Mouse (Mus musculus): ENCODE results near the gene Zfp777. TPM values are rescaled to one million over a fixed set of nuclear protein-coding genes. Genes with fewer than 3 reads are reported as not detected.

The Zfp777 gene
- polyA plus RNA-seq, 1 experiment from 2014 or later = 10.5 TPM

DNA sequence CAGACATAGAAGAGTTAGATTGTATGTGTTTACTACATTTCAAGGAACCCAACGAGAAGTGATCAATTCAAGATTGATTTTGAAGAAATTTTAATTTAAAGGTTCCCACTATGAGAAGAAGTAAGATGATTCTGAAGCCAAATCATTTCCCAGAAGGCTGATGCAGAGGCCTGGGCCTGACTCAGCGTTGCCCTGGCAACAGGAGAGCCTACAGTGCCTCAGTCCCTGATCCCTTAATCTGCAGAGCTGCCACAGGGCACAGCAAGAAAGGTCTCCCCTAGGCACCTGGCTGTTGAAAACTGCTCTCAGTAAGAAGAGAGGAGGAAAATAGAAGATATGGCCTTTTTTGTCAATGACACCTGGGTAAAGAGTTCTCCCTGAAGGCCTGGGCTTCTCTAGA is 28.7 kb downstream of the Zfp777 start:
- Histone ChIP-seq H3K4me1 (replicated peaks; ENCODE audit: control insufficient read depth, insufficient read depth, low read length) (no peaks in the 10 kb centered on the region), H3K27me3 (replicated peaks; ENCODE audit: control insufficient read depth, insufficient read depth, low read length) (no peaks in the 10 kb centered on the region), H3K27ac (ENCODE audit: low read depth) (no peak overlapping the region), H3K4me2 (ENCODE audit: low read length) (no peak overlapping the region), H3K9ac (ENCODE audit: low read length) (no peak overlapping the region), H3K9me3 (ENCODE audit: control insufficient read depth, low read length) (peaks cover 21% of the 10 kb centered on the region), H3K4me3 (ENCODE audit: low read depth, low read length) (no peak overlapping the region), H3K36me3 (ENCODE audit: control insufficient read depth, insufficient read depth, low read length) (peaks cover 40% of the 10 kb centered on the region)
- ATAC-seq (replicated peaks; ENCODE audit: low FRiP score, low TSS enrichment, low read depth) = no peak
- no peak for DNase-seq (ENCODE audit: low spot score)
- WGBS = 82% methylated on average over 2 of the region's 2 CpGs

DNA sequence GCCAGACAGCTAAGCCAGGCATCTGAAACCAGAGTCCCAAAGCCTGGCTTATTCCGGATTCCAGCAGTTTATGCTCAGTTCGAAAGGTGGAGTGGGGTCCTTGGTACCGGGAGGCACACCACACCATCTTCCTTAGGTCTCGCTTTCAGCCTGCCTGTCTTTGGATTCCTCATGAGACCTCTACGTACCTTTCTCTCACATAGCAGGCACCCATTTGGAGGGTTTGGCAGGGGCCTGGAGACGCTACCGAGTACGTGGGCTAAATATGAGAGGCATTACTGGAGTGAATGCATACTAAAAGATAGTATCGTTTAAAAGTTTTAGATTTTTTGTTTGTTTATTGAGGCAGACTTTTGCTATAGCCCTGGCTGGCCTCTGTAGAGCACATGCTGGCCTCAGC is 31.9 kb downstream of the Zfp777 start:
- H3K27ac ChIP-seq (ENCODE audit: low read depth) = no peak overlapping the region
- H3K27me3 ChIP-seq (replicated peaks; ENCODE audit: control insufficient read depth, insufficient read depth, low read length) = no peaks in the 10 kb centered on the region

DNA sequence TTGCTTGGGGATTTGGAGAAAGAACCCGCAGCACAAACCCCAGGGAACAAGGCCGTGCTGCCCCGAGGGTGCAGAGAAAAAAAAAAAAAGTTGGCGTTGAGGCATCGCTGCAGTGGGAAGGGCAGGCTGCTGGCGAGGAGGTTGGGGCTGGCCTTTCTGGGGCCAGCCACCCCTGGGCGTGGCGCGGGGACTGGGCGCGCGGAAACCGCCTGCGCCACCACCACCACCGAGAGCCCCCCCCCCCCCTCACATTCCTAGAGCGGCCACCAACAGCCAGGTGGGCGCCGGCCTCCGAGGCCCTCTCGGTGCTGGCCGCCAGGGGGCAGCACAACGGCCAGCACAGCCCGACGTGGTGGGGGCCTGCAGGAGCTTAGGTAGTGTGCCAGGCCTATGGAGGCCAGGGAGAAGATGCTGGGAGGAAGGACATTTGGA is 32.6 kb downstream of the Zfp777 start:
- Histone ChIP-seq H3K36me3 (ENCODE audit: control insufficient read depth, insufficient read depth, low read length) (0 out of 2 replicates have a peak, but pooled peaks cover 7% of the 10 kb centered on the region), H3K9me3 (ENCODE audit: control insufficient read depth, low read length) (no peaks in the 10 kb centered on the region), H3K27ac (ENCODE audit: low read depth) (peak overlapping the region; percentile 51; the same call in 1 of the 2 replicates), H3K27me3 (replicated peaks; ENCODE audit: control insufficient read depth, insufficient read depth, low read length) (no peaks in the 10 kb centered on the region), H3K4me1 (replicated peaks; ENCODE audit: control insufficient read depth, insufficient read depth, low read length) (no peaks in the 10 kb centered on the region), H3K4me3 (ENCODE audit: low read depth, low read length) (peak overlapping the region; percentile 30), H3K9ac (ENCODE audit: low read length) (peak overlapping the region; percentile 47), H3K4me2 (ENCODE audit: low read length) (peak overlapping the region; percentile 54)
- 0% methylated on average over 19 of the region's 24 CpGs for WGBS
- ATAC-seq (replicated peaks; ENCODE audit: low FRiP score, low TSS enrichment, low read depth) = peak; percentile 95
- peak; percentile 74 for DNase-seq (ENCODE audit: low spot score)

More for the DNA sequence above, 31.9 kb downstream of the Zfp777 start:
- Histone ChIP-seq H3K9me3 (ENCODE audit: control insufficient read depth, low read length) (no peaks in the 10 kb centered on the region), H3K4me1 (replicated peaks; ENCODE audit: control insufficient read depth, insufficient read depth, low read length) (no peaks in the 10 kb centered on the region), H3K9ac (ENCODE audit: low read length) (no peak overlapping the region), H3K4me2 (ENCODE audit: low read length) (no peak overlapping the region), H3K36me3 (ENCODE audit: control insufficient read depth, insufficient read depth, low read length) (0 out of 2 replicates have a peak, but pooled peaks cover 13% of the 10 kb centered on the region), H3K4me3 (ENCODE audit: low read depth, low read length) (no peak overlapping the region)
- no peak for DNase-seq (ENCODE audit: low spot score)
- ATAC-seq (replicated peaks; ENCODE audit: low FRiP score, low TSS enrichment, low read depth) = no peak
- 93% methylated on average over 9 of the region's 9 CpGs for WGBS

DNA sequence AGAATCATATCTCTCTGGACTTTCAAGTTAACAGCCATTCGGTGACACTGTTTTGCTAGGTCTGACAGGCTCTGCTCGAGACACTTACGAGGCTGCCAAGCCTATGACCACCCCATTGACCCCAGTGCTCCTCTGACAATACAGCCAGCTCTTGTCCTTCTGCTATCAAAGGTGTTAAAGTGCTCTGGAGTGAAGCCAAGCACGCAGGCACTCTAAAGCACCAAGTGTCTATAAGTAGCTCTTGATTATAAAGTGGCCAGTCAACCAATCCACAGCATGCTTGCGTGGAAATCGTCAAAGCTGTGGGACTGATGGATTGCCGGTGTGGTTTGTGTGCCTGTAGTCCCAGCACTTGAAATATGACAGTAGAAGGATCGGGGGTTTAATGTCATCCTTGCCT is 38.0 kb downstream of the Zfp777 start:
- H3K9ac ChIP-seq (ENCODE audit: low read length) = no peak overlapping the region
- no peak for ATAC-seq (replicated peaks; ENCODE audit: low FRiP score, low TSS enrichment, low read depth)

DNA sequence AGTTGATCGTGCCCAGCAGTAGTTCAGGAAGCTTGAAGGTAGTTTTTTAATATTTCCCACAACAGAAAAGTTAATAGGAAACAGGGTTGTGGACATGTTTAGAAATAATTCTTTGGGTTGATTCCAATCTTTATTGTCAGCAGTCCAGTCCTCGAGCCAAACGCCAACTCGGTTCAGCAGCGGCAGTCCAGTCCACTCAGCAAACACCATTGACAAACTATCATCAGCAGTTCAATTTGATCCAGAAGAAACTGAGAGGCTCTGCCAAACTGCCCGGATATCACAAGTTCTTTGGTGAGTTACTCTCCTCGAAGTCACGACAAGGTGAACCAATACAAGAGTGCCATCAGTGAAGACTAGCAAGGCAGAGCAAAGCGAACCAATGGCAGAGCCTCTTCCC is 53.0 kb downstream of the Zfp777 start:
- DNase-seq (ENCODE audit: low spot score) = no peak
- Histone ChIP-seq H3K4me1 (replicated peaks; ENCODE audit: control insufficient read depth, insufficient read depth, low read length) (no peaks in the 10 kb centered on the region), H3K4me3 (ENCODE audit: low read depth, low read length) (no peak overlapping the region), H3K4me2 (ENCODE audit: low read length) (no peak overlapping the region), H3K27ac (ENCODE audit: low read depth) (no peak overlapping the region), H3K27me3 (replicated peaks; ENCODE audit: control insufficient read depth, insufficient read depth, low read length) (no peaks in the 10 kb centered on the region), H3K9ac (ENCODE audit: low read length) (no peak overlapping the region), H3K36me3 (ENCODE audit: control insufficient read depth, insufficient read depth, low read length) (no peaks in the 10 kb centered on the region), H3K9me3 (ENCODE audit: control insufficient read depth, low read length) (no peaks in the 10 kb centered on the region)
- WGBS = 89% methylated on average over 9 of the region's 9 CpGs
- no peak for ATAC-seq (replicated peaks; ENCODE audit: low FRiP score, low TSS enrichment, low read depth)

More for the DNA sequence above, 38.0 kb downstream of the Zfp777 start:
- 63% methylated on average over 8 of the region's 8 CpGs for WGBS
- DNase-seq (ENCODE audit: low spot score) = no peak
- H3K9me3 ChIP-seq (ENCODE audit: control insufficient read depth, low read length) = no peaks in the 10 kb centered on the region
- H3K27me3 ChIP-seq (replicated peaks; ENCODE audit: control insufficient read depth, insufficient read depth, low read length) = no peaks in the 10 kb centered on the region
- H3K27ac ChIP-seq (ENCODE audit: low read depth) = no peak overlapping the region
- H3K36me3 ChIP-seq (ENCODE audit: control insufficient read depth, insufficient read depth, low read length) = no peaks in the 10 kb centered on the region
- no peak overlapping the region for H3K4me2 ChIP-seq (ENCODE audit: low read length)
- H3K4me3 ChIP-seq (ENCODE audit: low read depth, low read length) = no peak overlapping the region
- no peaks in the 10 kb centered on the region for H3K4me1 ChIP-seq (replicated peaks; ENCODE audit: control insufficient read depth, insufficient read depth, low read length)

DNA sequence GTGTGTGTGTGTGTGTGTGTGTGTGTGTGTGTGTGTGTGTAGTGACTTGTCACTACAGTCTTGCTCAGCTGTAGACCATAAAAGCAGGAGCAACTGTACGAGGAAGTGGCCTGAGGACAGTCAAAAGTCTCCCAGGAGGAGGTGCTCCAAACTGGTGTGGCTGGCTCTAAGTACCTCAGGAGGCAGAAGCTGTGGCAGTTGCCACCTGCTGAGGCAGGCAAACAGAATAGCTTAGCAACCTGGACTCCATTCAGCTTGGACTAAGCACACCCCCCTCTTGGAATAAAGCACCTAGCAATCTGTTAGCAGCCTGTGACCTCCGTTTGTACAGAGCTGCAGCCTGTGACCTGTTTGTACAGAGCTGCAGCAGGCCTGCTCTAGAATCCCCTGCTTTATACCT is 64.8 kb downstream of the Zfp777 start:
- no peaks in the 10 kb centered on the region for H3K27me3 ChIP-seq (replicated peaks; ENCODE audit: control insufficient read depth, insufficient read depth, low read length)
- 22% methylated on average over 2 of the region's 2 CpGs for WGBS
- ATAC-seq (replicated peaks; ENCODE audit: low FRiP score, low TSS enrichment, low read depth) = 0 out of 2 replicates have a peak, but pooled peaks have one; percentile 55

DNA sequence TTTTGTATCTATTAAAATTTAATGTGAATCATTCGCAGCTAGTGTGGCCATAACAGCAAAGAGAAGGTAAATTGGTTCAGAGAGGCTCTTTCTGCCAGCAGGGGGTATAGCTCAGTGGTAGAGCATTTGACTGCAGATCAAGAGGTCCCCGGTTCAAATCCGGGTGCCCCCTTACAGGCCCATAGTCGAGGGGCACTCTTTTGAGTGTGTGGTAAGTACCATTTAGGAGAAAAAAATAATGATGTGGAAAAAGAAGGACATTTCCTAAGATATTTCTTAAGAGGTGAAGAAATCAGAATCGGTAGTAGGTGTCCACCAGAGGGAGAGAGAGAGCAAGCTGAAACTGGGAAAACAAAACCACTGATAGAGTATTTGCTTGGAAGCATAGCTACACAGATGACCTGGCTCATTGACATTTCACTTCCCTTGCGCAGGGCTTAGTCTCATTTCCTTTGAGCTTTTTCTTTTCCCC is 69.8 kb downstream of the Zfp777 start:
- ATAC-seq (replicated peaks; ENCODE audit: low FRiP score, low TSS enrichment, low read depth) (peak; percentile 94), DNase-seq (ENCODE audit: low spot score) (peak; percentile 88)
- no peaks in the 10 kb centered on the region for H3K9me3 ChIP-seq (ENCODE audit: control insufficient read depth, low read length)
- no peaks in the 10 kb centered on the region for H3K27me3 ChIP-seq (replicated peaks; ENCODE audit: control insufficient read depth, insufficient read depth, low read length)
- no peak overlapping the region for H3K9ac ChIP-seq (ENCODE audit: low read length)
- H3K27ac ChIP-seq (ENCODE audit: low read depth) = no peak overlapping the region
- WGBS = 12% methylated on average over 6 of the region's 6 CpGs
- H3K4me3 ChIP-seq (ENCODE audit: low read depth, low read length) = no peak overlapping the region
- H3K4me2 ChIP-seq (ENCODE audit: low read length) = no peak overlapping the region
- H3K36me3 ChIP-seq (ENCODE audit: control insufficient read depth, insufficient read depth, low read length) = no peaks in the 10 kb centered on the region
- H3K4me1 ChIP-seq (replicated peaks; ENCODE audit: control insufficient read depth, insufficient read depth, low read length) = no peaks in the 10 kb centered on the region

More for the DNA sequence above, 64.8 kb downstream of the Zfp777 start:
- no peak for DNase-seq (ENCODE audit: low spot score)
- H3K4me1 ChIP-seq (replicated peaks; ENCODE audit: control insufficient read depth, insufficient read depth, low read length) = no peaks in the 10 kb centered on the region
- no peak overlapping the region for H3K4me3 ChIP-seq (ENCODE audit: low read depth, low read length)
- no peak overlapping the region for H3K9ac ChIP-seq (ENCODE audit: low read length)
- H3K9me3 ChIP-seq (ENCODE audit: control insufficient read depth, low read length) = no peaks in the 10 kb centered on the region
- H3K4me2 ChIP-seq (ENCODE audit: low read length) = no peak overlapping the region
- H3K36me3 ChIP-seq (ENCODE audit: control insufficient read depth, insufficient read depth, low read length) = no peaks in the 10 kb centered on the region
- no peak overlapping the region for H3K27ac ChIP-seq (ENCODE audit: low read depth)

DNA sequence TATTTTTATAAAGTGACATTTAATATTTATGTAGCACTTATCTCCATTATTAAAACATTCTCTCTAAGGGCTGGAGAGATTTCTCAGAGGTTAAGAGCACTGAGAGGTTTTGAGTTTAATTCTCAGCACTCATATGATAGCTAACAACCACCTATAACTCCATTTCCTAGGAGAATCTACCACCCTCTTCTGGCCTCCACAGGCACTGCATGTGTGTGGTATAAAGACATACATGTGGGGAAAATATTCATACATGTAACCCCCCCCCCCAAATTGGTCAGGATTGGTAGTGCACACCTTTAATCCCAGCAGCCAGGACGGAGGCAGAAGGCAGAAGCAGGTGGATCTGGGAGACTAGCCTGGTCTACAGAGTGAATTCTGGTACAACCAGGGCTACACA is 74.1 kb downstream of the Zfp777 start:
- Histone ChIP-seq H3K4me2 (ENCODE audit: low read length) (no peak overlapping the region), H3K4me3 (ENCODE audit: low read depth, low read length) (no peak overlapping the region), H3K9ac (ENCODE audit: low read length) (no peak overlapping the region), H3K27me3 (replicated peaks; ENCODE audit: control insufficient read depth, insufficient read depth, low read length) (no peaks in the 10 kb centered on the region), H3K27ac (ENCODE audit: low read depth) (no peak overlapping the region), H3K4me1 (replicated peaks; ENCODE audit: control insufficient read depth, insufficient read depth, low read length) (no peaks in the 10 kb centered on the region), H3K9me3 (ENCODE audit: control insufficient read depth, low read length) (no peaks in the 10 kb centered on the region), H3K36me3 (ENCODE audit: control insufficient read depth, insufficient read depth, low read length) (no peaks in the 10 kb centered on the region)
- WGBS = 84% methylated on average over 1 of the region's 1 CpGs
- ATAC-seq (replicated peaks; ENCODE audit: low FRiP score, low TSS enrichment, low read depth) (no peak), DNase-seq (ENCODE audit: low spot score) (no peak)

Data from intestine, embryonic 14.5 days (tissue).